Mouse (Mus musculus): ENCODE measurements around the gene Polr3c. TPM values are rescaled to one million over a fixed set of nuclear protein-coding genes. Genes with fewer than 3 reads are reported as not detected.
"Not testable (repeated sequence)": the region's sequence is repeated elsewhere in the genome, so short reads cannot be mapped to it uniquely, and the experiment has no call there.

The Polr3c gene
- polyA plus RNA-seq, 1 experiment: 36.5 TPM

- Histone ChIP-seq H3K4me1 (ENCODE audit: control insufficient read depth, insufficient read depth, low read length) (peaks cover 3% of the 10 kb centered on the region; the same call in 1 of the 2 replicates), H3K27ac (ENCODE audit: insufficient read depth, low read length) (no peak within 1 kb of the TSS), H3K4me3 (ENCODE audit: insufficient read depth, low read length) (peak within 1 kb of the TSS; percentile 76)
- TF ChIP-seq POLR2A (IDR thresholded peaks at IDR 0.05; ENCODE audit: extremely low read depth, insufficient read depth, low read length) (peak; percentile 8; the same call in 1 of the 2 replicates), CTCF (IDR thresholded peaks at IDR 0.05; ENCODE audit: extremely low read depth, insufficient read depth, low read length) (no peak)
Observed at GRCm38 (mm10) chr3:96669727-96670468, 57.5 kb downstream of the Polr3c start, which contains the start of gene Ankrd35. Gene Ankrd35 (plus strand): TSS chr3:96670131.

- H3K4me1 ChIP-seq (ENCODE audit: control insufficient read depth, insufficient read depth, low read length): peaks cover 5% of the 10 kb centered on the region; the same call in 1 of the 2 replicates
- no peak for TF ChIP-seq CTCF (IDR thresholded peaks at IDR 0.05; ENCODE audit: extremely low read depth, insufficient read depth, low read length)
- no peak for TF ChIP-seq POLR2A (IDR thresholded peaks at IDR 0.05; ENCODE audit: extremely low read depth, insufficient read depth, low read length)
- H3K27ac ChIP-seq (ENCODE audit: insufficient read depth, low read length): no peak overlapping the region
- H3K4me3 ChIP-seq (ENCODE audit: insufficient read depth, low read length): no peak overlapping the region
Observed at GRCm38 (mm10) chr3:96668424-96669067, 58.9 kb downstream of the Polr3c start.

GRCm38 (mm10) chr3:96667316-96667715 is 60.1 kb downstream of the Polr3c start:
- peaks cover 7% of the 10 kb centered on the region for H3K4me1 ChIP-seq (ENCODE audit: control insufficient read depth, insufficient read depth, low read length)

GRCm38 (mm10) chr3:96666916-96667315 is 60.5 kb downstream of the Polr3c start:
- Histone ChIP-seq H3K4me3 (ENCODE audit: insufficient read depth, low read length) (no peak overlapping the region), H3K27ac (ENCODE audit: insufficient read depth, low read length) (no peak overlapping the region), H3K4me1 (ENCODE audit: control insufficient read depth, insufficient read depth, low read length) (peaks cover 7% of the 10 kb centered on the region)
- TF ChIP-seq CTCF (IDR thresholded peaks at IDR 0.05; ENCODE audit: extremely low read depth, insufficient read depth, low read length) (no peak), POLR2A (IDR thresholded peaks at IDR 0.05; ENCODE audit: extremely low read depth, insufficient read depth, low read length) (no peak)

More at GRCm38 (mm10) chr3:96667316-96667715, 60.1 kb downstream of the Polr3c start:
- H3K27ac ChIP-seq (ENCODE audit: insufficient read depth, low read length): no peak overlapping the region
- H3K4me3 ChIP-seq (ENCODE audit: insufficient read depth, low read length): no peak overlapping the region
- TF ChIP-seq CTCF (IDR thresholded peaks at IDR 0.05; ENCODE audit: extremely low read depth, insufficient read depth, low read length) (peak; percentile 29; the same call in 1 of the 2 replicates), POLR2A (IDR thresholded peaks at IDR 0.05; ENCODE audit: extremely low read depth, insufficient read depth, low read length) (no peak)

GRCm38 (mm10) chr3:96665732-96666363 is 61.6 kb downstream of the Polr3c start:
- not testable (repeated sequence) for H3K27ac ChIP-seq (ENCODE audit: insufficient read depth, low read length); H3K4me3 ChIP-seq (ENCODE audit: insufficient read depth, low read length); H3K4me1 ChIP-seq (ENCODE audit: control insufficient read depth, insufficient read depth, low read length)

- TF ChIP-seq POLR2A (IDR thresholded peaks at IDR 0.05; ENCODE audit: extremely low read depth, insufficient read depth, low read length) (0 out of 2 replicates have a peak, but pooled peaks have one; percentile 21), CTCF (IDR thresholded peaks at IDR 0.05; ENCODE audit: extremely low read depth, insufficient read depth, low read length) (peak; percentile 63)
Observed at GRCm38 (mm10) chr3:96663432-96664239, 63.8 kb downstream of the Polr3c start.

GRCm38 (mm10) chr3:96662731-96663316 is 64.6 kb downstream of the Polr3c start:
- Histone ChIP-seq H3K4me1 (ENCODE audit: control insufficient read depth, insufficient read depth, low read length) (peaks cover 4% of the 10 kb centered on the region), H3K4me3 (ENCODE audit: insufficient read depth, low read length) (no peak overlapping the region; the same call in 1 of the 2 replicates), H3K27ac (ENCODE audit: insufficient read depth, low read length) (peak overlapping the region; percentile 69)
- TF ChIP-seq POLR2A (IDR thresholded peaks at IDR 0.05; ENCODE audit: extremely low read depth, insufficient read depth, low read length): no peak
- no peak for TF ChIP-seq CTCF (IDR thresholded peaks at IDR 0.05; ENCODE audit: extremely low read depth, insufficient read depth, low read length)

More at GRCm38 (mm10) chr3:96663432-96664239, 63.8 kb downstream of the Polr3c start:
- Histone ChIP-seq H3K4me1 (ENCODE audit: control insufficient read depth, insufficient read depth, low read length) (peaks cover 4% of the 10 kb centered on the region), H3K27ac (ENCODE audit: insufficient read depth, low read length) (no peak overlapping the region), H3K4me3 (ENCODE audit: insufficient read depth, low read length) (peak overlapping the region; percentile 21)

Other genes starting within 250 kb of the Polr3c start
- 1.4 and 1.5 TPM in 2 replicates for gene Hfe2, start 202.5 kb downstream of the Polr3c start, polyA plus RNA-seq (2012; rRNA removed)
- 31.4 and 38.5 TPM in 2 replicates for gene Txnip, start 169.7 kb downstream of the Polr3c start, polyA plus RNA-seq (2012; rRNA removed)
- gene Gm16253, start 150.6 kb downstream of the Polr3c start, polyA plus RNA-seq (2012; rRNA removed): not detected in 2 replicates
- 44.5 and 55.9 TPM in 2 replicates for gene Polr3gl, start 133.4 kb downstream of the Polr3c start, polyA plus RNA-seq (2012; rRNA removed)
- 61.6 and 61.9 TPM in 2 replicates for gene Ankrd34a, start 131.0 kb downstream of the Polr3c start, polyA plus RNA-seq (2012; rRNA removed)
- gene Lix1l, start 126.5 kb downstream of the Polr3c start, polyA plus RNA-seq (2012; rRNA removed): 20.9 and 22.7 TPM in 2 replicates
- gene Rbm8a, start 97.7 kb downstream of the Polr3c start, polyA plus RNA-seq (2012; rRNA removed): 33.9 and 38.0 TPM in 2 replicates
- gene Pex11b, start 92.3 kb downstream of the Polr3c start, polyA plus RNA-seq (2012; rRNA removed): 62.8 and 66.9 TPM in 2 replicates
- 0.13 and 0.21 TPM in 2 replicates for gene Gm42957, start 92.2 kb downstream of the Polr3c start, polyA plus RNA-seq (2012; rRNA removed)
- gene Itga10, start 82.0 kb downstream of the Polr3c start, polyA plus RNA-seq (2012; rRNA removed): 2.9 and 3.9 TPM in 2 replicates
- 7.8 and 8.5 TPM in 2 replicates for gene Ankrd35, start 57.5 kb downstream of the Polr3c start, polyA plus RNA-seq (2012; rRNA removed)
- 24.6 and 25.4 TPM in 2 replicates for gene Pias3, start 31.2 kb downstream of the Polr3c start, polyA plus RNA-seq (2012; rRNA removed)
- gene Nudt17, start 19.1 kb downstream of the Polr3c start, polyA plus RNA-seq (2012; rRNA removed): 16.8 and 19.6 TPM in 2 replicates
- 52.3 and 54.9 TPM in 2 replicates for gene Rnf115, start within 50 bp of the Polr3c start, polyA plus RNA-seq (2012; rRNA removed)
- 0.17 and 0.19 TPM in 2 replicates for gene Pdzk1, start 101.7 kb upstream of the Polr3c start, polyA plus RNA-seq (2012; rRNA removed)
- gene Cd160, start 101.7 kb upstream of the Polr3c start, polyA plus RNA-seq (2012; rRNA removed): 0.06 TPM in 1 of 2 replicates, not detected in the other
- 0.48 and 0.53 TPM in 2 replicates for gene Gja5, start 177.1 kb upstream of the Polr3c start, polyA plus RNA-seq (2012; rRNA removed)
- 20.4 and 22.4 TPM in 2 replicates for gene Gpr89, start 177.7 kb upstream of the Polr3c start, polyA plus RNA-seq (2012; rRNA removed)
- gene Gja8, start 198.4 kb upstream of the Polr3c start, polyA plus RNA-seq (2012; rRNA removed): not detected in 2 replicates